Mouse (Mus musculus) CH12.LX (cell line): ENCODE results near the gene Slitrk1. TPM values are rescaled to one million over a fixed set of nuclear protein-coding genes. Genes with fewer than 3 reads are reported as not detected.

ENCODE experiments used
- DNase-seq: peaks from one replicate; pipeline ENCODE4 v3.0.0-alpha.2; 2013; ENCODE audit errors: extremely low read depth
- H3K27ac ChIP-seq: 2 replicates; pipeline ENCODE4 v1.5.1; 2012; ENCODE audit warnings: low read depth, mild to moderate bottlenecking, control low read depth, moderate library complexity; ENCODE audit not compliant: insufficient read depth
- H3K27me3 ChIP-seq: replicated peaks from 2 replicates; pipeline ENCODE3; 2012; ENCODE audit warnings: inconsistent platforms
- H3K36me3 ChIP-seq, 2 experiments: replicated peaks in 1 of 2; 2 replicates each; pipeline versions ENCODE3 to v1.6.1; 2012; ENCODE audit warnings: inconsistent platforms in 1 of 2, low read length in 1 of 2, mild to moderate bottlenecking in 1 of 2, mixed read lengths in 1 of 2, moderate library complexity in 1 of 2; ENCODE audit not compliant: control insufficient read depth in 1 of 2, insufficient read depth in 1 of 2
- H3K4me1 ChIP-seq, 2 experiments: 2 replicates each; pipeline ENCODE4 v1.6.1; 2012; ENCODE audit warnings: inconsistent platforms in 1 of 2, moderate library complexity in 1 of 2; ENCODE audit not compliant: insufficient read depth in 2 of 2, control insufficient read depth in 1 of 2
- H3K4me2 ChIP-seq: 2 replicates; pipeline ENCODE4 v1.6.1; 2012; ENCODE audit warnings: low read depth, mild to moderate bottlenecking, control low read depth; ENCODE audit not compliant: poor library complexity, insufficient read depth, severe bottlenecking
- H3K4me3 ChIP-seq, 3 experiments: fragments of 150-350 bp in 1 of 3; sonication (generic) in 1 of 3; replicated peaks in 1 of 3; 2 replicates each; pipeline versions ENCODE3 to v1.5.1; 2011 to 2012; ENCODE audit warnings: low read depth in 2 of 3, low read length in 2 of 3, mild to moderate bottlenecking in 2 of 3, moderate library complexity in 2 of 3, control low read depth in 1 of 3, improper control_type of control experiment in 1 of 3, inconsistent platforms in 1 of 3, mixed read lengths in 1 of 3; ENCODE audit not compliant: poor library complexity in 1 of 3
- H3K79me2 ChIP-seq: replicated peaks from 2 replicates; pipeline ENCODE4 v1.6.1; 2012; ENCODE audit warnings: mild to moderate bottlenecking, moderate library complexity; ENCODE audit not compliant: control insufficient read depth, poor library complexity, insufficient read depth, severe bottlenecking; ENCODE audit errors: extremely low read depth
- H3K9ac ChIP-seq: 2 replicates; pipeline ENCODE4 v1.6.1; 2012; ENCODE audit warnings: low read depth, mild to moderate bottlenecking, control low read depth, moderate library complexity; ENCODE audit not compliant: insufficient read depth
- H3K9me3 ChIP-seq: replicated peaks from 2 replicates; pipeline ENCODE3; 2012; ENCODE audit warnings: low read length, inconsistent platforms, mixed read lengths
- BHLHE40 ChIP-seq: IDR thresholded peaks from 2 replicates; pipeline ENCODE4 v1.6.1; 2011; ENCODE audit warnings: mild to moderate bottlenecking, low read depth, low read length, improper control_type of control experiment
- CHD2 ChIP-seq: IDR thresholded peaks from 2 replicates; pipeline ENCODE4 v1.6.1; 2011; ENCODE audit warnings: low read length, improper control_type of control experiment
- HCFC1 ChIP-seq: IDR thresholded peaks from 2 replicates; pipeline ENCODE4 v1.6.1; 2012; ENCODE audit warnings: low read depth, mild to moderate bottlenecking, inconsistent platforms, low read length, improper control_type of control experiment
- MAFK ChIP-seq: IDR thresholded peaks from 2 replicates; pipeline ENCODE4 v1.6.1; 2011; ENCODE audit warnings: low read length, improper control_type of control experiment; ENCODE audit not compliant: insufficient replicate concordance
- MAX ChIP-seq: IDR thresholded peaks from 2 replicates; pipeline ENCODE4 v1.6.1; 2011; ENCODE audit warnings: low read length, improper control_type of control experiment
- MAZ ChIP-seq: IDR thresholded peaks from 2 replicates; pipeline ENCODE4 v1.6.1; 2012; ENCODE audit warnings: low read depth, mild to moderate bottlenecking, inconsistent platforms, low read length, improper control_type of control experiment, moderate library complexity
- MYC ChIP-seq: IDR thresholded peaks from 2 replicates; pipeline ENCODE4 v1.6.1; 2011; ENCODE audit warnings: low read depth, mild to moderate bottlenecking, improper control_type of control experiment, low read length
- NELFE ChIP-seq: IDR thresholded peaks from 2 replicates; pipeline ENCODE4 v1.6.1; 2011; ENCODE audit warnings: low read depth, low read length, improper control_type of control experiment
- PAX5 ChIP-seq: IDR thresholded peaks from 2 replicates; pipeline ENCODE4 v1.6.1; 2012; ENCODE audit warnings: low read length, inconsistent platforms, mixed read lengths
- POLR2AphosphoS2 ChIP-seq: IDR thresholded peaks from 2 replicates; pipeline ENCODE4 v1.6.1; 2011; ENCODE audit warnings: low read depth, low read length, improper control_type of control experiment
- RAD21 ChIP-seq: IDR thresholded peaks from 2 replicates; pipeline ENCODE4 v1.6.1; 2011; ENCODE audit warnings: low read depth, mild to moderate bottlenecking, low read length, improper control_type of control experiment, moderate library complexity
- RCOR1 ChIP-seq: conservative IDR thresholded peaks from 2 replicates; pipeline ENCODE4 v1.6.1; 2012; ENCODE audit warnings: low read depth, mild to moderate bottlenecking, inconsistent platforms, low read length, improper control_type of control experiment
- TCF12 ChIP-seq: IDR thresholded peaks from 2 replicates; pipeline ENCODE4 v1.6.1; 2014; ENCODE audit warnings: low read depth, mild to moderate bottlenecking, inconsistent platforms, low read length, improper control_type of control experiment
- UBTF ChIP-seq: IDR thresholded peaks from 2 replicates; pipeline ENCODE4 v1.6.1; 2012; ENCODE audit warnings: low read depth, mild to moderate bottlenecking, inconsistent platforms, low read length, improper control_type of control experiment, moderate library complexity
- USF1 ChIP-seq: IDR thresholded peaks from 2 replicates; pipeline ENCODE4 v1.6.1; 2014; ENCODE audit warnings: low read depth, mild to moderate bottlenecking, inconsistent platforms, low read length, improper control_type of control experiment
- ZC3H11A ChIP-seq: IDR thresholded peaks from 2 replicates; pipeline ENCODE4 v1.6.1; 2012; ENCODE audit warnings: low read depth, mild to moderate bottlenecking, inconsistent platforms, low read length, improper control_type of control experiment
- ZKSCAN1 ChIP-seq: IDR thresholded peaks from 2 replicates; pipeline ENCODE4 v1.6.1; 2012; ENCODE audit warnings: low read depth, inconsistent platforms, low read length, improper control_type of control experiment, borderline replicate concordance
- ZMIZ1 ChIP-seq: IDR thresholded peaks from 2 replicates; pipeline ENCODE4 v1.6.1; 2012; ENCODE audit warnings: low read depth, mild to moderate bottlenecking, inconsistent platforms, low read length, improper control_type of control experiment
- ZNF384 ChIP-seq: IDR thresholded peaks from 2 replicates; pipeline ENCODE4 v1.6.1; 2012; ENCODE audit warnings: low read depth, low read length, improper control_type of control experiment, inconsistent platforms
- dilution Hi-C: fragments of 300-500 bp; cut with MboI; formaldehyde crosslinking; loops from 2 replicates; pipeline ENCODE4 v1.14.3; 2020; ENCODE audit warnings: low sequenced_read_pairs; ENCODE audit not compliant: extremely low pct_unique_long_range_greater_than_20kb, extremely low pct_ligation_motif_present
- in situ Hi-C: fragments of 300-500 bp; cut with MboI; formaldehyde crosslinking; loops from 3 replicates; pipeline ENCODE4 v1.14.3; 2019; ENCODE audit warnings: low sequenced_read_pairs, low pct_ligation_motif_present, low pct_unique_long_range_greater_than_20kb, mixed read lengths
- polyA plus RNA-seq: library from polyadenylated mRNA; unstranded; fragments of >175 nt; gene quantifications from 2 replicates; pipeline ENCODE4 v1.2.1, GENCODE M21; 2012; ENCODE audit warnings: low read depth; ENCODE audit not compliant: insufficient read length
- total RNA-seq, 2 experiments: library from RNA; depleted of rRNA; stranded (reverse); fragments of 300-350 nt in 1 of 2; fragments of >200 nt in 1 of 2; gene quantifications; 2 replicates each; pipeline ENCODE4 v1.2.3; 2012 to 2014

Slitrk1 gene
- total and polyA plus RNA-seq, 3 experiments = not detected

DNA sequence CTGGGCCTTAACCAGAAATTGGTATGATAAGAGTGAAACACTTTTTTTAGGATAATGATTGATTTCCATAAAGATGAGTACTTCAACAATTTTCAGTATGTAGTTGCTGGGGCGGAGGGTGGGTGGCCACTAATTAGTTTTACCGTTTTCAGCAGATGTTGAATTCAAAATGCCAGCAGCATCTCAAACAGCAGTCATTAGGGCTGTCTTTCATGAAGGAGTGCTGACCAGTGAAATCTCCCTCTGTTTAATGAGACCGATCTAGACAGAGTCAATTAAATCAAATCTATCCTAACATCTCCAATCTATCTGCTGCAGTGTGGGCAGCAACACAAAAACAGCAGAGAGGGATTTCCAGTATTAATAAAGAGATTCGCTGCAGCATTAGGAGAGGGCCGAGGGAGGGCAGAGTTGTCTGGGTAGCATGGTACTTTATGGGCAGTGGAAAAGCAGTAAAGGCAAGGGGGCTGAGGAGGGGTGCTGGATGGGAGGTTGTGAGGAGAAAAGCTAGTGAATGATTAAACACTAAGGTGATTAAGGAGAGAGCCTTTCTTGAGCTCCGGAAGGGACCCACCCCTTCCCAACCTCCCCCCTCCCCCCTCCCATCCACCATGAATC lies 4.5 kb downstream of the Slitrk1 start:
- Histone ChIP-seq H3K4me3 (no peak overlapping the region), H3K9ac (no peak overlapping the region)
- dilution Hi-C loops (no loop called here), in situ Hi-C loops (no loop called here)
- TF ChIP-seq UBTF (no peak), HCFC1 (no peak), MAX (no peak), ZC3H11A (no peak), MAZ (no peak), ZNF384 (no peak), RCOR1 (no peak), ZMIZ1 (no peak), POLR2AphosphoS2 (no peak), USF1 (no peak), NELFE (no peak), MYC (no peak), BHLHE40 (no peak)
- TF ChIP-seq, all 38 proteins: peak for 0
- DNase-seq = no peak
- Histone ChIP-seq H3K4me1 (no peaks in the 10 kb centered on the region), H3K36me3 (no peaks in the 10 kb centered on the region), H3K79me2 (no peaks in the 10 kb centered on the region), H3K27me3 (no peaks in the 10 kb centered on the region), H3K4me2 (no peak overlapping the region), H3K27ac (no peak overlapping the region), H3K9me3 (peaks cover 38% of the 10 kb centered on the region)

- no peak for DNase-seq
- H3K9ac ChIP-seq = no peak overlapping the region
- no peaks in the 10 kb centered on the region for H3K27me3 ChIP-seq
- TF ChIP-seq RAD21 (no peak), PAX5 (no peak), NELFE (no peak), MAFK (no peak), TCF12 (no peak), ZKSCAN1 (no peak), CHD2 (no peak)
- H3K27ac ChIP-seq = no peak overlapping the region
- no peaks in the 10 kb centered on the region for H3K4me1 ChIP-seq
- no peak overlapping the region for H3K4me3 ChIP-seq
- no peaks in the 10 kb centered on the region for H3K9me3 ChIP-seq
- in situ Hi-C loops = no loop called here
- dilution Hi-C loops = no loop called here
- no peaks in the 10 kb centered on the region for H3K36me3 ChIP-seq
- H3K4me2 ChIP-seq = no peak overlapping the region
- H3K79me2 ChIP-seq = no peaks in the 10 kb centered on the region
Observed at GRCm38 (mm10) chr14:108898601-108899000, 15.4 kb downstream of the Slitrk1 start.
